Mouse (Mus musculus): ENCODE results near the gene N4bp2l2. TPM values are rescaled to one million over a fixed set of nuclear protein-coding genes. Genes with fewer than 3 reads are reported as not detected.

Gene N4bp2l2
- polyA plus RNA-seq, 1 experiment: 16.1 TPM

- H3K27me3 ChIP-seq (ENCODE audit: control insufficient read depth, insufficient read depth, insufficient read length): no peaks in the 10 kb centered on the region
- H3ac ChIP-seq (ENCODE audit: control insufficient read depth, insufficient read length, low read depth): no peak overlapping the region
- H3K36me3 ChIP-seq (ENCODE audit: control insufficient read depth, insufficient read depth): no peaks in the 10 kb centered on the region
- TF ChIP-seq MAX (IDR thresholded peaks at IDR 0.05) (no peak), CTCF (IDR thresholded peaks at IDR 0.05; ENCODE audit: control insufficient read depth, insufficient read depth, insufficient read length) (no peak)
- no peaks in the 10 kb centered on the region for H3K79me2 ChIP-seq (ENCODE audit: control insufficient read depth, insufficient read depth)
- H3K4me3 ChIP-seq (ENCODE audit: insufficient read depth, poor library complexity, severe bottlenecking): no peak overlapping the region
- H3K79me3 ChIP-seq (ENCODE audit: low read depth): no peaks in the 10 kb centered on the region
Measured at GRCm38 (mm10) chr5:150618599-150619355, 47.2 kb downstream of the N4bp2l2 start.

GRCm38 (mm10) chr5:150616731-150617130, 49.3 kb downstream of the N4bp2l2 start:
- H3K79me2 ChIP-seq (ENCODE audit: control insufficient read depth, insufficient read depth): no peaks in the 10 kb centered on the region
- TF ChIP-seq MYOG (IDR thresholded peaks at IDR 0.05; ENCODE audit: control insufficient read depth, extremely low read depth, insufficient read length) (no peak), CTCF (IDR thresholded peaks at IDR 0.05; ENCODE audit: control insufficient read depth, insufficient read depth, insufficient read length) (no peak), USF1 (IDR thresholded peaks at IDR 0.05; ENCODE audit: low read depth) (no peak), FOSL1 (IDR thresholded peaks at IDR 0.05; ENCODE audit: insufficient read depth, low read length, poor library complexity, severe bottlenecking) (no peak)
- H3K79me3 ChIP-seq (ENCODE audit: low read depth): no peaks in the 10 kb centered on the region
- no peaks in the 10 kb centered on the region for H3K36me3 ChIP-seq (ENCODE audit: control insufficient read depth, insufficient read depth)
- no peaks in the 10 kb centered on the region for H3K27me3 ChIP-seq (ENCODE audit: control insufficient read depth, insufficient read depth, insufficient read length)
- no peak overlapping the region for H3K4me3 ChIP-seq (ENCODE audit: insufficient read depth, poor library complexity, severe bottlenecking)
- no peak overlapping the region for H3ac ChIP-seq (ENCODE audit: control insufficient read depth, insufficient read length, low read depth)

DNA sequence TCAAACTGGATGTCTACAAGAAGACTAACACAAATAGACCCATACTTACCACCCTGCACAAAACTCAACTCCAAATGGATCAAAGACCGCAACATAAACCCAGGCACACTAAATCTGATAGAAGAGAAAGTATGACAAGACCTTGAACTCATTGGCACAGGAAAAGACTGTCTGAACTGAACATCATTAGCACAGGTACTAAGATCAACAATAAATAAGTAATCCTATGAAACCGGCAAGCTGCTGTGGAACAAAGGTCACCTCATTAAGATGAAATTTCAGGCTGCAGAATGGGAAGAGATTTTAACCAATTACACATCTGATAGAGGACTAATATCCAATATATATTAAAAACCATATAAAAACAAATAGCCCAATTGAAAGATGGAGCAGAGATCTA, 49.8 kb downstream of the N4bp2l2 start:
- H3K4me3 ChIP-seq (ENCODE audit: insufficient read depth, poor library complexity, severe bottlenecking): no peak overlapping the region
- no peaks in the 10 kb centered on the region for H3K27me3 ChIP-seq (ENCODE audit: control insufficient read depth, insufficient read depth, insufficient read length)
- no peaks in the 10 kb centered on the region for H3K36me3 ChIP-seq (ENCODE audit: control insufficient read depth, insufficient read depth)
- no peak for TF ChIP-seq MAX (IDR thresholded peaks at IDR 0.05)
- no peak for TF ChIP-seq CEBPB (IDR thresholded peaks at IDR 0.05; ENCODE audit: low read depth)
- TF ChIP-seq MYOD1 (IDR thresholded peaks at IDR 0.05; ENCODE audit: control insufficient read depth, insufficient read length, low read depth): no peak
- no peak for TF ChIP-seq MYOG (IDR thresholded peaks at IDR 0.05; ENCODE audit: control insufficient read depth, extremely low read depth, insufficient read length)
- TF ChIP-seq USF1 (IDR thresholded peaks at IDR 0.05; ENCODE audit: low read depth): no peak
- TF ChIP-seq FOSL1 (IDR thresholded peaks at IDR 0.05; ENCODE audit: insufficient read depth, low read length, poor library complexity, severe bottlenecking): no peak
- TF ChIP-seq CTCF (IDR thresholded peaks at IDR 0.05; ENCODE audit: control insufficient read depth, insufficient read depth, insufficient read length): no peak
- H3K79me3 ChIP-seq (ENCODE audit: low read depth): no peaks in the 10 kb centered on the region
- no peaks in the 10 kb centered on the region for H3K79me2 ChIP-seq (ENCODE audit: control insufficient read depth, insufficient read depth)
- no peak overlapping the region for H3ac ChIP-seq (ENCODE audit: control insufficient read depth, insufficient read length, low read depth)

GRCm38 (mm10) chr5:150614054-150614453, 51.9 kb downstream of the N4bp2l2 start:
- H3K36me3 ChIP-seq (ENCODE audit: control insufficient read depth, insufficient read depth): no peaks in the 10 kb centered on the region
- no peaks in the 10 kb centered on the region for H3K79me3 ChIP-seq (ENCODE audit: low read depth)
- no peak overlapping the region for H3K4me3 ChIP-seq (ENCODE audit: insufficient read depth, poor library complexity, severe bottlenecking)
- H3K27me3 ChIP-seq (ENCODE audit: control insufficient read depth, insufficient read depth, insufficient read length): no peaks in the 10 kb centered on the region
- no peaks in the 10 kb centered on the region for H3K79me2 ChIP-seq (ENCODE audit: control insufficient read depth, insufficient read depth)
- TF ChIP-seq MYOD1 (IDR thresholded peaks at IDR 0.05; ENCODE audit: control insufficient read depth, insufficient read length, low read depth) (no peak), CEBPB (IDR thresholded peaks at IDR 0.05; ENCODE audit: low read depth) (no peak), CTCF (IDR thresholded peaks at IDR 0.05; ENCODE audit: control insufficient read depth, insufficient read depth, insufficient read length) (no peak), MYOG (IDR thresholded peaks at IDR 0.05; ENCODE audit: control insufficient read depth, extremely low read depth, insufficient read length) (no peak), USF1 (IDR thresholded peaks at IDR 0.05; ENCODE audit: low read depth) (no peak), MAX (IDR thresholded peaks at IDR 0.05) (no peak), FOSL1 (IDR thresholded peaks at IDR 0.05; ENCODE audit: insufficient read depth, low read length, poor library complexity, severe bottlenecking) (no peak)
- no peak overlapping the region for H3ac ChIP-seq (ENCODE audit: control insufficient read depth, insufficient read length, low read depth)

DNA sequence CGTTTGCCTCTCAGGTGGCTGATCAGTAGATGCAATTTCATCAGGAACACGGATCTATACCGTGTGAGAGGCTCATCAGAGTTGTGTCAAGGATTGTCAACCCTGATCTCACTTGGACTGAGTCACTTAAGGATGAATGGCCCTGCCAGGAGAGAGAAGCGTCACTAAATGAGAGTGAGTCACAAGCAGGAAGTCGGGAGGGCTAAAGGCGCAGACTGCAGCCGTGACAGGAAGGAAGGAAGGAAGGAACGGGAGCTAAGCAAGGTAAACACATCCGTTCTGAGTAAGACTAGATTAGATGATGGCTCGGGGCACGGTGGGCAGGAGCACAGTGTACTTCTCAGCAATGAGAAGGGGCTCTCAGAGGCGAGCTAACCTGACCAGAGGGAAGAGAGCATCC, 54.3 kb downstream of the N4bp2l2 start:
- H3K36me3 ChIP-seq (ENCODE audit: control insufficient read depth, insufficient read depth): no peaks in the 10 kb centered on the region
- H3K4me3 ChIP-seq (ENCODE audit: insufficient read depth, poor library complexity, severe bottlenecking): peak overlapping the region; percentile 7
- TF ChIP-seq FOSL1 (IDR thresholded peaks at IDR 0.05; ENCODE audit: insufficient read depth, low read length, poor library complexity, severe bottlenecking) (peak; percentile 27), CEBPB (IDR thresholded peaks at IDR 0.05; ENCODE audit: low read depth) (no peak)
- no peaks in the 10 kb centered on the region for H3K79me3 ChIP-seq (ENCODE audit: low read depth)
- no peaks in the 10 kb centered on the region for H3K79me2 ChIP-seq (ENCODE audit: control insufficient read depth, insufficient read depth)
- H3ac ChIP-seq (ENCODE audit: control insufficient read depth, insufficient read length, low read depth): peak overlapping the region; percentile 13
- no peaks in the 10 kb centered on the region for H3K27me3 ChIP-seq (ENCODE audit: control insufficient read depth, insufficient read depth, insufficient read length)

DNA sequence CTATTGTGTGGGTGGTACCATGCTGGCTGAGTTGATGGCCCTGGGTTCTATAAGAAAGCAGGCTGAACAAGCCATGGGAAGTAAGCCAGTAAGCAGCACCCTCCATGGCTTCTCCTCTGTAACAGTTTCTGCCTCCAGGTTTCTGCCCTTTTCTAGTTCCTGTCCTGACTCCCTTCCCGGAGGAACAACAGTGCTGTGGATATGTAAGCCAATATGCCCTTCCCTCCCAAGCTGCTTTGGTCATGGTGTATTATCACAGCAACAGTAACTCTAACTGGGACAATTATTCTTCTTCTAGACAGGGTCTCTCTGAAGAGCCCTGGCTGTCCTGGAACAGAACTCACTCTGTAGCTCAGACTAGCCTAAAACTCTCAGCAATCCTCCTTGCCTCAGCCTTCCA, 54.8 kb downstream of the N4bp2l2 start:
- Histone ChIP-seq H3ac (ENCODE audit: control insufficient read depth, insufficient read length, low read depth) (no peak overlapping the region), H3K79me2 (ENCODE audit: control insufficient read depth, insufficient read depth) (no peaks in the 10 kb centered on the region), H3K4me3 (ENCODE audit: insufficient read depth, poor library complexity, severe bottlenecking) (no peak overlapping the region), H3K36me3 (ENCODE audit: control insufficient read depth, insufficient read depth) (no peaks in the 10 kb centered on the region), H3K79me3 (ENCODE audit: low read depth) (no peaks in the 10 kb centered on the region), H3K27me3 (ENCODE audit: control insufficient read depth, insufficient read depth, insufficient read length) (no peaks in the 10 kb centered on the region)
- TF ChIP-seq MYOG (IDR thresholded peaks at IDR 0.05; ENCODE audit: control insufficient read depth, extremely low read depth, insufficient read length): no peak
- no peak for TF ChIP-seq CEBPB (IDR thresholded peaks at IDR 0.05; ENCODE audit: low read depth)
- TF ChIP-seq MYOD1 (IDR thresholded peaks at IDR 0.05; ENCODE audit: control insufficient read depth, insufficient read length, low read depth): no peak
- no peak for TF ChIP-seq CTCF (IDR thresholded peaks at IDR 0.05; ENCODE audit: control insufficient read depth, insufficient read depth, insufficient read length)
- TF ChIP-seq FOSL1 (IDR thresholded peaks at IDR 0.05; ENCODE audit: insufficient read depth, low read length, poor library complexity, severe bottlenecking): no peak
